Mouse (Mus musculus): Measurements from ENCODE around the gene Iqschfp. TPM values are rescaled to one million over a fixed set of nuclear protein-coding genes. Genes with fewer than 3 reads are reported as not detected.

Iqschfp gene
- polyA plus RNA-seq, 1 experiment from 2014 or later, result not detected

DNA sequence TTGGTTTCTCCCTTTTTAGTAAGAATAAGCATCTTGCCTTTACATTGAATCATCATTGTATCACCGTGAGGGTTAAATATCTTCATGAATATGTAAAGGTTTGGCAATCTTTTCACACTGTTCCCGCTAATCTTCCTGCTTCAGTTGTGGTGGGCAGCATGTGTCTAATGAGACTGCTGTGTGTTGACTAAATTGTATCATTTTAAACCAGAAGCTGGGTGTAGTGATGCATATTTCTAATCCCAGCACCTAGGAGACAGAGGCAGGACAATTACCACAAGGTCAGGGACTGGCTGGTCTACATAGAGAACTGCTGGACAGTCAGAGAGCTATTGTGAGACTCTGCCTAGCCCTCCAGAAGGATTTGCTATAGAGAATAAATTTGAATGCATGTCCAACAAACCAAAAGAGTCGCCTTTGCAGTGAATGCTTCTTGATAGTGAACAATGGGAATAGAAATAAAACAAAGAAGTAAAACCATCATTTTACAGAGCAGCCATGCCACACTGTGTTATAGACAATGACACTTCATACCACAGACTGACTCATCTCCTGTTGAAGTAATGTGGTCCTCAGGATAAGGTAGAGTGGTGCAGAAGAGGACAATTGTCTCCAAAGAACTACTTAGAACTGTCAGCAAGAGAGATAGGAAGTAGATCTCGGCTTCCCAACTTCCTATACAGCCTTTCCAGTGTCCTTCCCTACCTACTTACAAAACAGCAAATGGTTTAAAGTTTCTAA is 310.3 kb downstream of the Iqschfp start:
- TF ChIP-seq CTCF (IDR thresholded peaks at IDR 0.05) (no peak), EP300 (IDR thresholded peaks at IDR 0.05) (no peak)
- H3K9ac ChIP-seq (replicated peaks; ENCODE audit: low read depth), result no peak overlapping the region
- H3K4me2 ChIP-seq (replicated peaks; ENCODE audit: low read depth, low read length), result no peak overlapping the region
- no peaks in the 10 kb centered on the region for H3K36me3 ChIP-seq (ENCODE audit: insufficient read depth, low read length)
- no peak overlapping the region for H3K4me3 ChIP-seq (ENCODE audit: low read depth, low read length)
- no peak overlapping the region for H3K27ac ChIP-seq (ENCODE audit: low read length)
- H3K4me1 ChIP-seq (ENCODE audit: insufficient read depth, low read depth, low read length), result no peaks in the 10 kb centered on the region
- DNase-seq (ENCODE audit: low spot score) (no peak), ATAC-seq (no peak)
- no peaks in the 10 kb centered on the region for H3K27me3 ChIP-seq (replicated peaks; ENCODE audit: insufficient read depth, low read length)
- H3K9me3 ChIP-seq (ENCODE audit: low read length), result no peaks in the 10 kb centered on the region
- WGBS, result 80% methylated on average over 4 of the region's 4 CpGs

GRCm38 (mm10) chr3:68203934-68204467 is 312.0 kb downstream of the Iqschfp start:
- Histone ChIP-seq H3K4me1 (ENCODE audit: insufficient read depth, low read depth, low read length) (no peaks in the 10 kb centered on the region), H3K4me2 (replicated peaks; ENCODE audit: low read depth, low read length) (no peak overlapping the region), H3K9me3 (ENCODE audit: low read length) (no peaks in the 10 kb centered on the region), H3K4me3 (ENCODE audit: low read depth, low read length) (no peak overlapping the region), H3K36me3 (ENCODE audit: insufficient read depth, low read length) (no peaks in the 10 kb centered on the region), H3K27ac (ENCODE audit: low read length) (no peak overlapping the region), H3K9ac (replicated peaks; ENCODE audit: low read depth) (no peak overlapping the region), H3K27me3 (replicated peaks; ENCODE audit: insufficient read depth, low read length) (no peaks in the 10 kb centered on the region)
- DNase-seq (ENCODE audit: low spot score) (no peak), ATAC-seq (no peak)
- WGBS, result 65% methylated on average over 4 of the region's 4 CpGs
- TF ChIP-seq EP300 (IDR thresholded peaks at IDR 0.05) (no peak), CTCF (IDR thresholded peaks at IDR 0.05) (no peak)

DNA sequence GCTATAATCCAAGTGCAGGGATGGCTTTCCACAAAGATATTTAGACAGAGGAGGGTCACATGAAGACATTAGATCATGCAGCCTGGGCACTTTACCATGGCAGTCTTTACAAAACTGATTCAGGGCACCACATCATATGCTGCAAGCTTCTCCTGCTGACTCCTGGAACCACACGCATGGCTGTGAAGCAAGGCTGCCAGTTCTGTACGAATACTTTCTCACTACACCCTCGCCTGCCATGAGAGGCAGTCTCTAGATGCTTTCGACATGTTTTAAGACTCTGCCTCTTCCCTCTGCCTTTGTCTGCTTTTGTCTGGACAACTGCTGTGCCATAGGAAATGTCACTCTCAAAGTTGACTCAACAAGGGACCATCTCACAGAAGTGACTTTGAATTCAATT is 318.4 kb downstream of the Iqschfp start:
- Histone ChIP-seq H3K4me3 (ENCODE audit: low read depth, low read length) (no peak overlapping the region), H3K4me1 (ENCODE audit: insufficient read depth, low read depth, low read length) (no peaks in the 10 kb centered on the region), H3K9me3 (ENCODE audit: low read length) (no peaks in the 10 kb centered on the region), H3K9ac (replicated peaks; ENCODE audit: low read depth) (no peak overlapping the region), H3K36me3 (ENCODE audit: insufficient read depth, low read length) (no peaks in the 10 kb centered on the region), H3K4me2 (replicated peaks; ENCODE audit: low read depth, low read length) (no peak overlapping the region), H3K27ac (ENCODE audit: low read length) (no peak overlapping the region), H3K27me3 (replicated peaks; ENCODE audit: insufficient read depth, low read length) (no peaks in the 10 kb centered on the region)
- no peak for ATAC-seq
- no peak for DNase-seq (ENCODE audit: low spot score)
- TF ChIP-seq CTCF (IDR thresholded peaks at IDR 0.05), result no peak
- TF ChIP-seq EP300 (IDR thresholded peaks at IDR 0.05), result no peak
- 65% methylated on average over 4 of the region's 4 CpGs for WGBS

DNA sequence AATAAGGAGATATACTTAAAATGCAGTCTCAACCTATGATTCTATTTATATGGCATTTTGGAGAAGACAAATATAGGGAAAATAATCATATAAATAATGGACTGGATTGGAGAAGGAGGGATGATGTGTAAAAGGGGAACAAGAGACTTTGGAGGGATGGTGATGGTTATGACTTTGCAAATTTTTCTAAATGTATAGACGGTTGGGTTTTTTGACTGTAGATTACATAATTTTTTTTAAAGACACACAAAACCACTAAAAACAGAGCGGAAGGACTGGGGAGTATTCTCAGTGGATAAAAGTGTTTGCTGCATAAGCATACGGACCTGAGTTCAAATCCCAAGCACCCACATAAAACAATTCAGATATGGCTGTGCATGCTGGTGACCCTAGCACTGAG is 329.4 kb downstream of the Iqschfp start:
- 88% methylated on average over 3 of the region's 3 CpGs for WGBS
- no peaks in the 10 kb centered on the region for H3K4me1 ChIP-seq (ENCODE audit: insufficient read depth, low read depth, low read length)
- DNase-seq (ENCODE audit: low spot score) (no peak), ATAC-seq (no peak)
- no peak overlapping the region for H3K4me2 ChIP-seq (replicated peaks; ENCODE audit: low read depth, low read length)
- H3K27ac ChIP-seq (ENCODE audit: low read length), result no peak overlapping the region
- no peaks in the 10 kb centered on the region for H3K36me3 ChIP-seq (ENCODE audit: insufficient read depth, low read length)
- TF ChIP-seq EP300 (IDR thresholded peaks at IDR 0.05) (no peak), CTCF (IDR thresholded peaks at IDR 0.05) (no peak)
- no peak overlapping the region for H3K9ac ChIP-seq (replicated peaks; ENCODE audit: low read depth)
- H3K27me3 ChIP-seq (replicated peaks; ENCODE audit: insufficient read depth, low read length), result no peaks in the 10 kb centered on the region
- H3K4me3 ChIP-seq (ENCODE audit: low read depth, low read length), result no peak overlapping the region
- H3K9me3 ChIP-seq (ENCODE audit: low read length), result no peaks in the 10 kb centered on the region

GRCm38 (mm10) chr3:68239887-68240286 is 347.9 kb downstream of the Iqschfp start:
- no peak overlapping the region for H3K9ac ChIP-seq (replicated peaks; ENCODE audit: low read depth)
- no peaks in the 10 kb centered on the region for H3K36me3 ChIP-seq (ENCODE audit: insufficient read depth, low read length)
- WGBS, result 89% methylated on average over 2 of the region's 2 CpGs
- H3K4me3 ChIP-seq (ENCODE audit: low read depth, low read length), result no peak overlapping the region
- H3K4me1 ChIP-seq (ENCODE audit: insufficient read depth, low read depth, low read length), result no peaks in the 10 kb centered on the region
- no peak overlapping the region for H3K27ac ChIP-seq (ENCODE audit: low read length)
- H3K9me3 ChIP-seq (ENCODE audit: low read length), result no peaks in the 10 kb centered on the region
- ATAC-seq, result no peak
- H3K4me2 ChIP-seq (replicated peaks; ENCODE audit: low read depth, low read length), result no peak overlapping the region
- DNase-seq (ENCODE audit: low spot score), result no peak
- no peak for TF ChIP-seq EP300 (IDR thresholded peaks at IDR 0.05)
- no peak for TF ChIP-seq CTCF (IDR thresholded peaks at IDR 0.05)
- H3K27me3 ChIP-seq (replicated peaks; ENCODE audit: insufficient read depth, low read length), result no peaks in the 10 kb centered on the region

DNA sequence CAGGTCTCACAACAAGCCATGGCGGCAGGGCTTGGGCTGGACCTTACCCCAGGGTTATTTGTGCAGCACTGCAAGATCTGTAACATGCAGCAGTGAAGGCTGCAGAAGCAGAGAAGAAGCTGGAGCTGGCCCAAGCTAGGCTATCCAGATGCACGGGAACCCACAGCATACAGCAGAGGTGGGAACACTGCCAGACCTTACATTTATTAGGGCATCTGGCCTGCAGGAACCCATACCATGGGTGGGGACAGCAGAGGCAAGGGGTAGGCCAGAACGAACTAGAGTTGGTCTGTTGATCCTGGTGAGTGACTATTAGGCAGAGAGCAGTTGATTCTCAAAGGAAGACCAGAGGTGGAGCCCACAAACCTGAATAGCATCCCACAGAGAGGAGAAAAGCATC is 351.2 kb downstream of the Iqschfp start:
- H3K4me2 ChIP-seq (replicated peaks; ENCODE audit: low read depth, low read length), result no peak overlapping the region
- ATAC-seq, result no peak
- H3K36me3 ChIP-seq (ENCODE audit: insufficient read depth, low read length), result no peaks in the 10 kb centered on the region
- H3K9me3 ChIP-seq (ENCODE audit: low read length), result no peaks in the 10 kb centered on the region
- WGBS, result 65% methylated on average over 3 of the region's 3 CpGs
- no peak overlapping the region for H3K27ac ChIP-seq (ENCODE audit: low read length)
- DNase-seq (ENCODE audit: low spot score), result no peak
- H3K4me1 ChIP-seq (ENCODE audit: insufficient read depth, low read depth, low read length), result no peaks in the 10 kb centered on the region
- TF ChIP-seq EP300 (IDR thresholded peaks at IDR 0.05), result no peak
- TF ChIP-seq CTCF (IDR thresholded peaks at IDR 0.05), result no peak
- no peak overlapping the region for H3K4me3 ChIP-seq (ENCODE audit: low read depth, low read length)
- H3K27me3 ChIP-seq (replicated peaks; ENCODE audit: insufficient read depth, low read length), result no peaks in the 10 kb centered on the region
- H3K9ac ChIP-seq (replicated peaks; ENCODE audit: low read depth), result no peak overlapping the region

Measured in lung, postnatal 0 days (tissue).